Mouse (Mus musculus) thymus, adult 2 months (tissue): ENCODE data around the gene Ugt1a8. TPM values are rescaled to one million over a fixed set of nuclear protein-coding genes. Genes with fewer than 3 reads are reported as not detected.

Experiments used
- DNase-seq: peaks from one replicate; pipeline ENCODE4 v3.0.0; 2021
- H3K27ac ChIP-seq: fragments of 200-500 bp; 2 replicates; pipeline ENCODE4 v1.5.1; 2012; ENCODE audit warnings: low read length, control low read depth; ENCODE audit not compliant: control insufficient read depth, insufficient read depth
- H3K27me3 ChIP-seq: fragments of 200-500 bp; 2 replicates; pipeline ENCODE4 v1.6.1; 2012; ENCODE audit warnings: mild to moderate bottlenecking, low read length, moderate library complexity, mixed read lengths; ENCODE audit not compliant: control insufficient read depth, insufficient read depth
- H3K36me3 ChIP-seq: fragments of 200-500 bp; 2 replicates; pipeline ENCODE4 v1.6.1; 2012; ENCODE audit warnings: mild to moderate bottlenecking, low read length, moderate library complexity; ENCODE audit not compliant: control insufficient read depth, insufficient read depth
- H3K4me1 ChIP-seq: fragments of 200-500 bp; replicated peaks from 2 replicates; pipeline ENCODE4 v1.6.1; 2012; ENCODE audit warnings: low read length; ENCODE audit not compliant: control insufficient read depth, insufficient read depth
- H3K4me3 ChIP-seq: fragments of 200-500 bp; 2 replicates; pipeline ENCODE4 v1.5.1; 2012; ENCODE audit warnings: mild to moderate bottlenecking, low read length, control low read depth, moderate library complexity; ENCODE audit not compliant: control insufficient read depth, insufficient read depth
- CTCF ChIP-seq: fragments of 200-500 bp; IDR thresholded peaks from 2 replicates; pipeline ENCODE4 v1.5.1; 2012; ENCODE audit warnings: mild to moderate bottlenecking, control low read depth, low read length, moderate library complexity, borderline replicate concordance; ENCODE audit not compliant: control insufficient read depth, poor library complexity, insufficient read depth; ENCODE audit errors: extremely low read depth
- POLR2A ChIP-seq: fragments of 200-500 bp; IDR thresholded peaks from 2 replicates; pipeline ENCODE4 v1.6.1; 2012; ENCODE audit warnings: mild to moderate bottlenecking, low read length, control low read depth, moderate library complexity; ENCODE audit not compliant: control insufficient read depth, poor library complexity, insufficient read depth; ENCODE audit errors: extremely low read depth
- WGBS: fragments of 180-500 bp; shearing (Covaris S2); methylation state at CpG from one replicate; pipeline ENCODE4 v1.1.7; 2018; 5-methylcytosine and 5-hydroxymethylcytosine counted together
- polyA plus RNA-seq: library from polyadenylated mRNA; depleted of rRNA; stranded (reverse); fragments of >200 nt; gene quantifications from 2 replicates; pipeline ENCODE4 v1.2.3, GENCODE M21; 2012

Ugt1a8 gene
- polyA plus RNA-seq, 1 experiment = not detected

DNA sequence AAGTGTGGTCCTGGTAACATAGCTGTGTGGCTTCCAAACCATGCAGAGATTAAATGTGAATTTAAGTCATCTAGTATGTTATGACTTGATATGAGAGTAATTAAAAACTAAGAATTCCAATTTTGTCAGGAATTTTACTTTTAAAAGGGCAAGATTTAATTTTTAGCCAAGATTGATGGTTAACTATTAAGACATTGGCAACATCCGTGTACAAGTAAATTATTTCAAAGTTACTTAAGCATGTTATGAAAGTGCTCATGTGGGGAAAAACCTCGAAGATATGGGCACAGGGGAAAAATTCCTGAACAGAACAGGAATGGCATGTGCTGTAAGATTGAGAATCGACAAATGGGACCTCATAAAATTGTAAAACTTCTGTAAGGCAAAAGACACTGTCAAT lies 109.8 kb downstream of the Ugt1a8 start:
- no peaks in the 10 kb centered on the region for H3K4me1 ChIP-seq
- no peak overlapping the region for H3K27ac ChIP-seq
- TF ChIP-seq CTCF (no peak), POLR2A (no peak)
- no peak for DNase-seq
- H3K4me3 ChIP-seq = no peak overlapping the region
- 84% methylated on average over 3 of the region's 3 CpGs for WGBS
- no peaks in the 10 kb centered on the region for H3K27me3 ChIP-seq
- no peaks in the 10 kb centered on the region for H3K36me3 ChIP-seq

DNA sequence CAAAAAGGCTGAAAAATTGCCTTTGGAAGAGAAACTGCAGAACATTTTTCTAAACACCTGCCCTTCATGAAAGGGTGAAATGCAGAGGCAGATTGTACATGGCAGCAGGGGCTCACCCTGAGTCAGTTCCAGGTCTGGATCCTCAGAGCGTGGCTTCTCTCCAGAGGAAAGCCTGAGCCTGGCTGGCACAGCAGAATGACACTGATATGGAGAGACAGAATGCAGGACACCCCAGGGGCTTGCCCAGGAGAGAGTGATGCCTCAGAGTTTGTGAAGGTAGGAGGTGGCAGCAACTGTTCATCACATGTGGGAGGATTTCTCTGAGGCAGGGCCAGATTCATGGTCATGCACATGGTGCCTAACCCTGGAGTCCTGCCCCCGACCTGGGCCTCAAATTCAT lies 112.4 kb downstream of the Ugt1a8 start:
- H3K4me1 ChIP-seq = peaks cover 1% of the 10 kb centered on the region
- no peak for DNase-seq
- H3K36me3 ChIP-seq = no peaks in the 10 kb centered on the region
- no peak overlapping the region for H3K27ac ChIP-seq
- H3K27me3 ChIP-seq = no peaks in the 10 kb centered on the region
- WGBS = 78% methylated on average over 2 of the region's 2 CpGs
- TF ChIP-seq POLR2A = no peak
- TF ChIP-seq CTCF = no peak
- H3K4me3 ChIP-seq = no peak overlapping the region

DNA sequence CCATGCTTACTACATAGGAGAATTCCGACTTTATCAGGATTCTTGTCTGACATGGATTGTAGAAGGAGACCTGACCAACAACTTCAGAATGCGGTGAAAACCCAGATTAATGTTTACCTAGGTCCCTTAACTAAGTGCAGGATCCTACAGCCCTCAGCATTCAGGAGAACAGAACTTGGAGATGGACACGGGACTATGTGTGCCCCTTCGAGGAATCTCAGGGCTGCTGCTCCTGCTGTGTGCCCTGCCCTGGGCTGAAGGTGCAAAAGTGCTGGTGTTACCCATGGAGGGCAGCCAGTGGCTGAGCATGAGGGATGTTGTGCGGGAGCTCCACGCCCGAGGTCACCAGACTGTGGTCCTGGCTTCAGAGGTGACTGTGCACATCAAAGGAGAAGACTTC lies 112.8 kb downstream of the Ugt1a8 start, which contains the start of gene Ugt1a2:
TSS of gene Ugt1a2 (plus strand) at position 146 of the 400 bp plus-strand sequence.
- no peak for DNase-seq
- 93% methylated on average over 7 of the region's 7 CpGs for WGBS
- no peaks in the 10 kb centered on the region for H3K36me3 ChIP-seq

DNA sequence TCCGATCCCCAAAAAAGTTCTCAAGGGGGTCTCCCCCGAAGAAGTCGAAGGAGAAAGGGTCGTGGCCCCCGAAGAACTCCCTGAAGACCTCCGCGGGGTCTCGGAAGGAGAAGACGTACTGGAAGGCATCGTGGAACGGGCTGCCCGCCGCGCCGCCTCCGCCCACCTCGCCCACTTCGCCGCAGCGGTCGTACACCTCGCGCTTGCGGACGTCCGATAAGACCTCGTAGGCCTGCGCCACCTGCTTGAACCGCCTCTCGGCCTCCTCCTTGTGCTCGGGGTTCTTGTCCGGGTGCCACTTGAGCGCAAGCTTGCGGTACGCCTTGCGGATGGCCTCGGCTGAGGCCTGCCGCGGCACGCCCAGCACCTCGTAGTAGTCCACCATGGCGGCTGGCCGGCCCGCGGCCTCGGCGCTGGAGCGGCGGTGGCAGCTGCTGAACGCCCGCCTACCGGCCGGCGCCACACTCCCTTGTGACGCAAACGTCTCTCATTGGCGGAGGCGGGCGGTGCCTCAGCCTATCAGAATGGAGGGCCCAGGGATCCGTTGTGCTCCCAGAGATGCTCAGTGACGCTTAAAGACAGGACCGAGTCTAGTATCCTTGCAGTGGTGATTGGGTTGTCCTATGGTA lies 117.8 kb downstream of the Ugt1a8 start, which contains the start of gene Dnajb3:
TSS of gene Dnajb3 (minus strand) at position 489 of the 629 bp plus-strand sequence.
- Histone ChIP-seq H3K4me3 (peak within 1 kb of the TSS; percentile 98), H3K36me3 (no peaks in the 10 kb centered on the region), H3K4me1 (peaks cover 11% of the 10 kb centered on the region), H3K27me3 (no peaks in the 10 kb centered on the region), H3K27ac (no peak within 1 kb of the TSS)
- 0 out of 2 replicates have a peak, but pooled peaks have one; percentile 34 for TF ChIP-seq CTCF
- TF ChIP-seq POLR2A = peak; percentile 37; the same call in 1 of the 2 replicates
- peak; percentile 83 for DNase-seq
- WGBS = 47% methylated on average over 62 of the region's 62 CpGs

More for the DNA sequence above, 112.8 kb downstream of the Ugt1a8 start, which contains the start of gene Ugt1a2:
- TF ChIP-seq POLR2A = no peak
- TF ChIP-seq CTCF = no peak
- Histone ChIP-seq H3K4me1 (peaks cover 6% of the 10 kb centered on the region), H3K4me3 (no peak within 1 kb of the TSS), H3K27ac (no peak within 1 kb of the TSS), H3K27me3 (no peaks in the 10 kb centered on the region)

DNA sequence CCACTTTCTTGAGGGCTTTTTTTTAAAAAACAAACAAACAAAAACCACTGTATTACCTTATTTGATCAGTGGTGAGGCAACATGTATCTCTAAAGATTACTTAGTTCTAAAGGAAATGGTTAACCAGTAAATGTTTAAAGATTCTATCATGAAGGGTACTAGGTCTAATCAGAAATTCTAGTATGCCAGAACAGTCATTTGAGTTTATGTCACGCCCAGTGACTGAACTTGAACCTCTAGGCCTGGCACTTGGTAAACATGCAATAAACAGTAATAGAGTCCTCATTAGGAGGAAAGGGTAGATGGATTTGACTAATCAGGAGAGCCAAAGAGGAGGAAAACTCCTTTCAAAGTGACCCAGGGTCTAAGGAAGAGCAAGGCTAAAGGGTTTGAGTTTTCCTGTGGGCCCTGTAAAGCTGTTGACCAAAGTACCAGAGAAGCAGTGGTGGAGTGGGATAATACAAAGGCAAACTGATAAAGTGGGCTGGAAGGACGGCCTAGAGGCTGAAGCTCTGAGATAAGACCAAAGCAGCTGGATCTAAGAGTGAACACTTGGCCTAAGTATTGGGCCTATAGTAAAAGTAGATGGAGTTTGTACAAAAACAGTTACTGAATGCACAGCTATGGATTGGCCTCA lies 119.3 kb downstream of the Ugt1a8 start:
- no peak overlapping the region for H3K27ac ChIP-seq
- H3K36me3 ChIP-seq = no peaks in the 10 kb centered on the region
- no peak overlapping the region for H3K4me3 ChIP-seq
- TF ChIP-seq POLR2A (no peak), CTCF (no peak)
- no peaks in the 10 kb centered on the region for H3K27me3 ChIP-seq
- 90% methylated on average over 2 of the region's 2 CpGs for WGBS
- no peak for DNase-seq
- peaks cover 11% of the 10 kb centered on the region for H3K4me1 ChIP-seq

DNA sequence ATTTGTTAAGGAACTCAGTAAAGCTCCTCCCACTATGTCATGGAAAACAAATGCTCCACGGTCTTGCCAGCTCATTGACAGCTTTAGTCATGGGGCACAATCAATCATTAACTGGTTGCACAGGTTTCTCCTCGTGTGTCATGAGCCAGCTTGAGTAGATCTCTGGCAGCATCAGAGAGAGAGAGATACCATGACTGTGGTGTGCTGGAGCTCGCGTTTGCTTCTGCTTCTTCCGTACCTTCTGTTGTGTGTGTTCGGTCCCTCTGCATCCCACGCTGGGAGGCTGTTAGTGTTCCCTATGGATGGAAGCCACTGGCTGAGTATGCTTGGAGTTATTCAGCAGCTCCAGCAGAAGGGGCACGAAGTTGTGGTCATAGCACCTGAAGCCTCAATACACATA lies 124.2 kb downstream of the Ugt1a8 start, which contains the start of gene Ugt1a1:
TSS of gene Ugt1a1 (plus strand) at position 148 of the 400 bp plus-strand sequence.
- no peaks in the 10 kb centered on the region for H3K27me3 ChIP-seq
- no peaks in the 10 kb centered on the region for H3K36me3 ChIP-seq
- no peak for DNase-seq
- H3K4me3 ChIP-seq = no peak within 1 kb of the TSS
- 76% methylated on average over 8 of the region's 8 CpGs for WGBS
- no peaks in the 10 kb centered on the region for H3K4me1 ChIP-seq
- TF ChIP-seq CTCF (no peak), POLR2A (no peak)
- H3K27ac ChIP-seq = no peak within 1 kb of the TSS
